Mouse (Mus musculus): ENCODE data around the gene Olig1. TPM values are rescaled to one million over a fixed set of nuclear protein-coding genes. Genes with fewer than 3 reads are reported as not detected.
A peak's percentile ranks its signal among the peaks of the same experiment; 100 is the strongest.

Gene Olig1
- total RNA-seq, 2 experiments from 2014 or later = 0.50 to 0.80 TPM

- DNase-seq (ENCODE audit: low spot score in 2 of 2) = no peak
Observed at GRCm38 (mm10) chr16:91305512-91306111, 36.0 kb downstream of the Olig1 start.

- DNase-seq (ENCODE audit: low spot score in 2 of 2) = no peak
Observed at GRCm38 (mm10) chr16:91309872-91310271, 40.3 kb downstream of the Olig1 start.

DNA sequence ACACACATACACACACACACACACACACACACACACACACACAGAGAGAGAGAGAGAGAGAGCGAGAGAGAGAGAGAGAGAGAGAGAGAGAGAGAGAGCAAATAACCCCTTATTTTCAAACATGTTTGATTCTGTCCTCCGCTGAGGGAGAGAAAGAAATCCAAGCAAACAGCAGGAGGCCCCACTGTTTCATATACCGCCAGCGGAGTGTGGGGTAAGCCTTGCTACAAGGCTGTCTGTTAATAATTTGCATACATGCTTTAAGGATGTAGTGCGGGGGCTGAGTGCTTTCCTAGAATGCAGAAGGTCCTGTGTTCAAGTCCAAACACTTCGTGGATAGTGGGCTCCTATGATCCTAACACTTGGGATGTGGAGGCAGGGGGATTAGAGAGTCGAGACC is 43.3 kb downstream of the Olig1 start:
- no peak for DNase-seq (ENCODE audit: low spot score in 2 of 2)

DNA sequence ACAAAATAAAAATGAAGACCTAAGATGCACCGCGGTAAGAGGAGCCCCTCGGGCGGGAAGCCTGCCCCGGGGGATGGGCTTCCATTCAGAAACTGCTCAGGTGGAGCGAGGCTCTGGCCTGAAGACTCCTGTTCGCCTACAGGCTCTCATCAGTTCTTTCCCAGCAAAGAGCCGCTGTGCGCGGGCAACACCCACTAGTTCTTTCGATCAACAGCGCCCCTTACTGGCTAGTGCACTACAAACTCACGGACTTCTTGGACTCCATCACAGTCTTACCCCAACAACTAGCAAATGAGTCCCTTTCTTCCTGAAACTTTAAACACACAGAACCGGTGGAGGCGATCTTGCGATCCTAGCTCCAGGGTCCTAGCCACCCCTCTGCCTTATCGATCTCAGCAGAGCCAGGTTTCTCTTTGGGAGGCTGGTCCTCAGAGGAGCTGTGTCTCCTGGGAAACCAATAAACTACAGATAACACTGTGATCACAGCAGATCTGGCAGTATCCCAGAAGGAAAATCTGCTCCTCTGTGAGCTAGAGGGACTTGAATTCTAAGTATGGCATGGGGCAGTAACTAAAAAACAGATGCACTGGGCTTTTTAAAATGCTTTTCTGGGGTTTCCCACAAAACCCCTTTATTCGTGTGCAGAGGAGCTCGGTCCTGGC is 44.7 kb downstream of the Olig1 start:
- peak; percentile 66 to 73 for DNase-seq (ENCODE audit: low spot score in 2 of 2)

DNA sequence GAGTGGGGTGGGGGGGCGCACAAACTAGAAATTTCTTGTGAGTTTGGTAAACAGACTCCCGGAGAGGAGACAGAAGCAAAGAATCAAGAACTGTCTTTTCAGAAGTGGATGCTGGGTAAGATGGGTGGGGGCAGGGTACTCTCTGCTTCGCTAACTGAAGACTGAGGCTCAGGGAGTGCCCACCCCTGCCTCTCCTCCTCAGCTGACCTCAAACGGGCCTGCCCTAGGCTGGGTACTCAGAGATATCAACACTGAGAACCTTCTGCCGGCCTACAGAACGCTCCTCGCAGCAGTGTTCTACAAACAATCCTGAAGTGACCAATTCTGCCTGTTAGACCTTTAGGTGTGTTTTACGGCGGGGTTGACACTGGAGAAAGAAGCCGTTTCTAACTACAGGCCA is 50.6 kb downstream of the Olig1 start:
- no peak for DNase-seq (ENCODE audit: low spot score in 2 of 2)

DNA sequence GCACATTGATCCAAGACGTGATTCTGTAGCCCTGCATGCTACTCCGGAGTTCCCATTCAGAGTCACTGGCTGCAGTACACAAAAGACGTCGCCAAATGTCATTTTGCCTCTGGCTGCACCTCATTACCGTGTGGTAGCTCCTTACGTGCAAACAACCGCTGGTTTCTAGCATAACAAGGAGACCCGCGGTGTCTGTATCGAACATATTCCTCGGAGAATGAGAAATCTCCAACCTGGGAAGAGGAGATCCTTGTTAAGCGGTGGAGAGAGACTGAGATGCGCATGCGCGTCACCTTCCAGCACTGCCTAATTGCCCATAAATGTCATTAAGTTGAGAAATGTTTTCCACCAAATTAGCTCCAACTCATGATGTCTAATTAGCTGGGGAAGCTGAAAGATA is 51.0 kb downstream of the Olig1 start:
- no peak for DNase-seq (ENCODE audit: low spot score in 2 of 2)

Other genes starting within 250 kb of the Olig1 start
- gene Paxbp1, start 225.2 kb upstream of the Olig1 start, total RNA-seq (2021) = 10 to 100 TPM; 46.7 to 72.0 TPM
- under 1 TPM; 0.20 to 0.35 TPM for gene 4932438H23Rik, start 174.7 kb upstream of the Olig1 start, total RNA-seq (2021)
- not detected for gene Olig2, start 44.3 kb upstream of the Olig1 start, total RNA-seq (2021)
- gene Ifnar2, start 103.0 kb downstream of the Olig1 start, total RNA-seq (2021) = 100 to 1,000 TPM in 1 of 2 experiments, 10 to 100 TPM in 1; 99.5 to 102 TPM
- gene Gm21970, start 121.9 kb downstream of the Olig1 start, total RNA-seq (2021) = not detected
- gene Il10rb, start 136.4 kb downstream of the Olig1 start, total RNA-seq (2021) = 100 to 1,000 TPM; 176 to 268 TPM
- 10 to 100 TPM; 53.5 to 55.4 TPM for gene Ifnar1, start 215.5 kb downstream of the Olig1 start, total RNA-seq (2021)

All from adrenal gland, adult 18-20 months (tissue).